Comparison of ENCODE assay signal across 16 mouse cellular contexts in the genomic region with DNA sequence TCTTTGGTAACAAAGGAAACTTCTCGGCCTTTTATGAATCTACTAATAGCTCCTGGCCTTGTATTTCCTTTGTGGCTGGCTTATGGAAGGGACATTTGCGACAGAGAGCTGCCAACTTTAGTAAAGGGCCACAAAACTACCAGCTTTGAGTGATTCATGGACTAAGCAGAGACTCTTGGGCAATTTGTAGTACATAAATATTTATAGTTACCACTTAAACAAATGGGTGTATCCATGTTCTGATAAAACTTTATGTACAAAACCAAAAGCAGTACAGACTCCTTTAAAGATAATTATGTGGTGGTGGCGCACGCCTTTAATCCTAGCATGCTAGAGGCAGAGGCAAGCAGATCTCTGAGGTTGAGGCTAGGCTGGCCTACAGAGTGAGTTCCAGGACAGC.
"Had no signal": no experiment of that assay in that cellular context is flagged by ENCODE, and none has a peak within 500 bp of the region (broad histone marks: within the 10 kb centered on the region; RNA-seq: fewer than 3 reads in every experiment).

No protein-coding gene starts in this region.

- H3K27me3 ChIP-seq: liver, embryonic 12.5 days; megakaryocyte, embryonic 14.5 days; midbrain, embryonic 12.5 days; neural tube, embryonic 12.5 days; stomach, embryonic 15.5 days had no signal

- ATAC-seq: liver, embryonic 12.5 days; midbrain, embryonic 16.5 days had no signal

- H3K9me3 ChIP-seq: liver, embryonic 12.5 days; megakaryocyte, embryonic 14.5 days; midbrain, embryonic 12.5 days; neural tube, embryonic 12.5 days; stomach, embryonic 15.5 days had no signal

- DNase-seq: lung, adult 18-20 months; lung, embryonic 14.5 days; lung, postnatal 10 days; lung, postnatal 4 days; midbrain, embryonic 14.5 days; right cerebral cortex, postnatal 14 days; thymus, adult 18-20 months; thymus, postnatal 14 days; thymus, postnatal 4 days had no signal

- H3K4me2 ChIP-seq: liver, embryonic 12.5 days; lung, embryonic 14.5 days; midbrain, embryonic 12.5 days; neural tube, embryonic 12.5 days; stomach, embryonic 15.5 days had no signal

- H3K4me3 ChIP-seq: liver, embryonic 12.5 days; megakaryocyte, embryonic 14.5 days; midbrain, embryonic 12.5 days; neural tube, embryonic 12.5 days; stomach, embryonic 15.5 days had no signal

- H3K4me1 ChIP-seq: midbrain, embryonic 12.5 days; neural tube, embryonic 12.5 days; stomach, embryonic 15.5 days had no signal

- H3K27ac ChIP-seq: liver, embryonic 12.5 days; liver, embryonic 14.5 days; midbrain, embryonic 12.5 days; neural tube, embryonic 12.5 days; stomach, embryonic 15.5 days had no signal

- H3K36me3 ChIP-seq: liver, embryonic 12.5 days; stomach, embryonic 15.5 days had no signal

- H3K9ac ChIP-seq: liver, embryonic 12.5 days; liver, embryonic 14.5 days; lung, embryonic 14.5 days; midbrain, embryonic 12.5 days; neural tube, embryonic 12.5 days; stomach, embryonic 15.5 days had no signal
